Mouse (Mus musculus): ENCODE measurements around the gene Smarca2. TPM values are rescaled to one million over a fixed set of nuclear protein-coding genes. Genes with fewer than 3 reads are reported as not detected.

Smarca2 gene
- polyA plus RNA-seq, 1 experiment from 2014 or later = 99.7 TPM

DNA sequence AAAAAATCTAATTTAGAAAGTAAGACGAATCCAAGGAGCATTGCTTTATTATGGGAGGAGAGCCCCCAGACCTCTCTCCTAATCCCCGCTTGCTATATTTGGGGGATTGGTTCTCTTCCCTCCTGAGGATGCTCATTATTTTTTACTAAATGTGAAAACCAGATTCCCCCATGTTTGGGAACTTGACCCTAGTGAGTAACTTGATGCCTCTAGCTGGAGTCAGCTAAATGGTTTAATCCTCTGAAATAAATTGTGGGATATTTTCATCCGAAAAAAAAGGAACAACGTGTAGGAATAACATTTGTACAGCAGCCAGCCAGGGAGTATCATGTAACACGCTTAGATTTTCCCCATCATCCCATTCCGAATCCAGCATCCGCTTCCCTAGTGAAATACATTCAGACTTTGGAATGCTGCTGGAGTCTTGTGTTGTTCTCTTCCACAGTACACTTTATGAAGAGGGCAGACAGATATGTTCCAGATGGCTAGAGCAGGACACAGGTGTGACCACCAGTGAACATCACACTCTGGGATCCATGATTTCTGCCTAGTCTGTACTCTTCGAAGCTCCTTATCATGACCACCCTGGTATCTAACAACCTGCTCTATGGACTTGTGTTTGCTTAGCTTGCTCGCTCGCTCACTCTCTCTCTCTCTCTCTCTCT is 99.8 kb downstream of the Smarca2 start:
- H3K27me3 ChIP-seq (replicated peaks) = no peaks in the 10 kb centered on the region
- WGBS = 88% methylated on average over 10 of the region's 10 CpGs
- peaks cover 27% of the 10 kb centered on the region for H3K36me3 ChIP-seq
- no peaks in the 10 kb centered on the region for H3K4me1 ChIP-seq
- H3K4me2 ChIP-seq = no peak overlapping the region
- no peak for ATAC-seq (ENCODE audit: low FRiP score)
- H3K4me3 ChIP-seq (replicated peaks) = no peak overlapping the region
- H3K9ac ChIP-seq (replicated peaks) = no peak overlapping the region
- no peaks in the 10 kb centered on the region for H3K9me3 ChIP-seq (replicated peaks)
- no peak overlapping the region for H3K27ac ChIP-seq (replicated peaks)

DNA sequence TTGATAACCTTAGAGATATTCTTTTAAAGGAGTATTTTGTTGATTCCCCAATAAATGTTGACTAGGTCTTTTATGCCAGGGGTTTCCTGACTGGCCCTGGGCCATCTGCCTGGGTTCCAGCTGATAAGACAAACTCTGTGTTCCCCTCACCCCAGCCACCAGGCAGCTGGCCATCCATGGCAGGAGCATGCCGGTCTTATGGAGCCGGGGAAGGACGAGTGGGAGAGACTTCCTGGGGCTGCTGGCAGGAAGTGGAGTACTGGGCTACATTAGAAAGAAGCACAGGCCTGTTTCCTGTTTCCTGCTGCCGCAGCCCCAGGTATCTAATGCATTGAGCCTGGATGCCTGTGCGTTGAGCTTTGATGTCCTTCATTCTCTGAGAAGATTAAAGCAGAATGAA is 102.1 kb downstream of the Smarca2 start:
- H3K4me1 ChIP-seq = no peaks in the 10 kb centered on the region
- WGBS = 67% methylated on average over 5 of the region's 5 CpGs
- no peak for ATAC-seq (ENCODE audit: low FRiP score)
- H3K4me3 ChIP-seq (replicated peaks) = no peak overlapping the region
- peaks cover 16% of the 10 kb centered on the region; the same call in 1 of the 2 replicates for H3K36me3 ChIP-seq
- no peaks in the 10 kb centered on the region for H3K9me3 ChIP-seq (replicated peaks)
- H3K27ac ChIP-seq (replicated peaks) = no peak overlapping the region
- H3K9ac ChIP-seq (replicated peaks) = no peak overlapping the region
- H3K4me2 ChIP-seq = no peak overlapping the region
- H3K27me3 ChIP-seq (replicated peaks) = no peaks in the 10 kb centered on the region

DNA sequence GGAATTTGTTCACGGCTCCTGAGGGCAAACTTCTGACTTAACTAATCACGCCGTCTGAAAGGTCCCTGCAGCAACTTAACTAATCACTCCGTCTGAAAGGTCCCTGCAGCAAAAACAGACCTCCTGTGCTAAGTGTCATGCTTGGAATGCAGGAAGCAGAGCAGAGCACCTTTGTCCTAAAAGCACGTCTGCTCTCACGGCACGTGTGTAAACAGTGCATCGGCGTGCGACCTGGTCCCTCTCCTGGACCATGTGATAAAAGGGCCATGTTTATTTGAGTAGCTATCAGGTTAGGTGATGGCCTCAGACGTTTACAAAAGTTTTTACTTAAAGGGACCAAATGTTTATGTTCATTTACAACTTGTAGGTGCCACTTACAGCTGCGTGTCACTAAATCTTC is 104.2 kb downstream of the Smarca2 start:
- H3K9ac ChIP-seq (replicated peaks) = no peak overlapping the region
- no peaks in the 10 kb centered on the region for H3K4me1 ChIP-seq
- no peak overlapping the region for H3K27ac ChIP-seq (replicated peaks)
- ATAC-seq (ENCODE audit: low FRiP score) = no peak
- H3K4me3 ChIP-seq (replicated peaks) = no peak overlapping the region
- no peak overlapping the region for H3K4me2 ChIP-seq
- no peaks in the 10 kb centered on the region for H3K9me3 ChIP-seq (replicated peaks)
- H3K36me3 ChIP-seq = peaks cover 20% of the 10 kb centered on the region; the same call in 1 of the 2 replicates
- 73% methylated on average over 12 of the region's 12 CpGs for WGBS
- no peaks in the 10 kb centered on the region for H3K27me3 ChIP-seq (replicated peaks)

DNA sequence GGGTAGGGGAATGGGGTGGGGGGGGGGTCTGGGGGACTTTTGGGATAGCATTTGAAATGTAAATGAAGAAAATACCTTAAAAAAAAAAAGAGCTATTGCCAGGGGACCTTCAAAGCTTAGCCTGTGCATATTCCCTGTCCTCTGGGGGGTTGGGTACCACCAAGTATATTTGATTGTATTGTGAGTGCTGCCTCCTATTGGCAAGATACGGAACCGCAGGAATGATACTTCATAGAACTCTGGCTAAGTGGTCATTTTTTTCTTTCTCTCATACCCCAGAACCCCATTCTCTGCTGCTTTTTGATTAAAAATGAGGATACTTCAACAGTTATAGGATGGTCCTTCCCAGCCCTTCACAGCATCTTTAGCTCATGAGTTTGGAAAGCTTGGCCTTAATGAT is 106.4 kb downstream of the Smarca2 start:
- 36% methylated on average over 2 of the region's 2 CpGs for WGBS
- Histone ChIP-seq H3K4me2 (no peak overlapping the region), H3K27me3 (replicated peaks) (no peaks in the 10 kb centered on the region), H3K4me3 (replicated peaks) (no peak overlapping the region), H3K4me1 (no peaks in the 10 kb centered on the region), H3K36me3 (peaks cover 20% of the 10 kb centered on the region), H3K9ac (replicated peaks) (no peak overlapping the region), H3K9me3 (replicated peaks) (no peaks in the 10 kb centered on the region), H3K27ac (replicated peaks) (no peak overlapping the region)
- ATAC-seq (ENCODE audit: low FRiP score) = no peak

DNA sequence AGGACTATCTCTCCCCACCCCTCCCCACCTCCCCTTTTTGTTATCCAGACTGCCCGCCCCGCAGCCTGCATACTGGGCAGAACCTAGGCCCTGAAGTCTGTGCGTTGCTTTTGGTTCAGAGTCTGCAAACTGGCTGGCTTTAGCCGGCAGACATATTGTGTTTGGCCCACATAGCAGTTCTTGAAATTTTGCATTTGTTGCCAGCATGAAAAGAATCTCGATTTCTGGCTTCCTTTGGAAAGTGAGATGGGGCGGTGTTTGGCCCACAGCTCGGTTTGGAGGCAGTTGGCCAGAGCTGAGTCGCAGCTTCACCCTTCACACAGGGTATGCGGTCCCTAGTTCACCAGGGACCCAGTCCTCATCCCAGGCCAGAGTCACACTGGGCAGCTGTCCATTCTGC is 111.4 kb downstream of the Smarca2 start:
- Histone ChIP-seq H3K4me1 (no peaks in the 10 kb centered on the region), H3K36me3 (peaks cover 13% of the 10 kb centered on the region), H3K9me3 (replicated peaks) (no peaks in the 10 kb centered on the region), H3K27ac (replicated peaks) (no peak overlapping the region), H3K4me2 (no peak overlapping the region), H3K4me3 (replicated peaks) (no peak overlapping the region), H3K9ac (replicated peaks) (no peak overlapping the region), H3K27me3 (replicated peaks) (no peaks in the 10 kb centered on the region; the same call in 1 of the 2 replicates)
- ATAC-seq (ENCODE audit: low FRiP score) = no peak
- WGBS = 78% methylated on average over 9 of the region's 9 CpGs

GRCm38 (mm10) chr19:26718221-26718620 is 113.4 kb downstream of the Smarca2 start:
- Histone ChIP-seq H3K27me3 (replicated peaks) (no peaks in the 10 kb centered on the region; the same call in 1 of the 2 replicates), H3K4me1 (no peaks in the 10 kb centered on the region; the same call in 1 of the 2 replicates), H3K9ac (replicated peaks) (no peak overlapping the region), H3K27ac (replicated peaks) (no peak overlapping the region), H3K36me3 (peaks cover 10% of the 10 kb centered on the region), H3K4me3 (replicated peaks) (no peak overlapping the region), H3K4me2 (no peak overlapping the region), H3K9me3 (replicated peaks) (no peaks in the 10 kb centered on the region)
- ATAC-seq (ENCODE audit: low FRiP score) = no peak
- WGBS = 21% methylated on average over 6 of the region's 6 CpGs

DNA sequence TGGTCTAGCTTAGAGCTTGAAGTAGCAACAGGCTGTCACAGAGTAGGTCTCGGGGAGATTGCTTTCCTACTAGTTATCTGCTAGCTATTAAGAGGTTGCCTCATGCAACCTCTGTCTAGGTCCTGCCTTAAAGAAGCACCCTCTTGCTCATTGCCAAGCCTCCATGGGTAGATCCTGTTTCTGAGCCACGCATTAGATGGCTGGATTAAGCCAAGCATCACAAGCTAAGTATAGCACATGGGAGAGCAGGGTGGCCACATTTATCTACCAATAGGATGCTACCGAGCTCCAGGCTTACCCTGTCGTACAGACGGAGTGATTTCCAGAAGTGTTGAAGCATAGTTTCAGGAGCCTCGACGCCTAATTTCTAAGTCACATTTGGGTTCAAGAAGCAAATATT is 114.3 kb downstream of the Smarca2 start:
- 95% methylated on average over 7 of the region's 7 CpGs for WGBS
- Histone ChIP-seq H3K36me3 (peaks cover 5% of the 10 kb centered on the region), H3K9ac (replicated peaks) (no peak overlapping the region), H3K4me2 (no peak overlapping the region), H3K27me3 (replicated peaks) (no peaks in the 10 kb centered on the region; the same call in 1 of the 2 replicates), H3K4me1 (no peaks in the 10 kb centered on the region; the same call in 1 of the 2 replicates), H3K27ac (replicated peaks) (no peak overlapping the region), H3K4me3 (replicated peaks) (no peak overlapping the region), H3K9me3 (replicated peaks) (no peaks in the 10 kb centered on the region)
- ATAC-seq (ENCODE audit: low FRiP score) = no peak

DNA sequence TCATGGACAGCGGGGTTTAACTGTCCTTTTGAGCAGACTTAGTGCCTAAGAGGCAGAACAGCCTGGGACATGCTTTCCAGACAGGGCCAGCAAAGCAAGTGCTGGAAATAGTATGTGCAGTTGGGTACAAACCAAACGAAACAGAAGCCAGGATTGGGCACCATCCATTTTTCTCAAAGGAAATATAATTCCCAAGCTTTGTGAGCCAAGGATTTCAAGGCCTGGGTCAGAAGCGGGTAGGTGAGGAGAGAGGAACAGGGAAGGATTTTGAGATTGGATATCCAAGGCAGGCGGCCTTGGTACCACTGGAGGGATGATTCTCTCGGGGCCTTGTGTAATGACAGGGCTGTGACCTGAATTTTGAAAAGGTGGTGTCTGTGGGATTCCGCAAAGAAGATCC is 116.9 kb downstream of the Smarca2 start:
- Histone ChIP-seq H3K4me2 (no peak overlapping the region), H3K27ac (replicated peaks) (no peak overlapping the region), H3K9ac (replicated peaks) (no peak overlapping the region), H3K4me1 (no peaks in the 10 kb centered on the region; the same call in 1 of the 2 replicates), H3K27me3 (replicated peaks) (no peaks in the 10 kb centered on the region; the same call in 1 of the 2 replicates), H3K36me3 (no peaks in the 10 kb centered on the region; the same call in 1 of the 2 replicates), H3K9me3 (replicated peaks) (no peaks in the 10 kb centered on the region), H3K4me3 (replicated peaks) (no peak overlapping the region)
- WGBS = 58% methylated on average over 6 of the region's 6 CpGs
- ATAC-seq (ENCODE audit: low FRiP score) = no peak

DNA sequence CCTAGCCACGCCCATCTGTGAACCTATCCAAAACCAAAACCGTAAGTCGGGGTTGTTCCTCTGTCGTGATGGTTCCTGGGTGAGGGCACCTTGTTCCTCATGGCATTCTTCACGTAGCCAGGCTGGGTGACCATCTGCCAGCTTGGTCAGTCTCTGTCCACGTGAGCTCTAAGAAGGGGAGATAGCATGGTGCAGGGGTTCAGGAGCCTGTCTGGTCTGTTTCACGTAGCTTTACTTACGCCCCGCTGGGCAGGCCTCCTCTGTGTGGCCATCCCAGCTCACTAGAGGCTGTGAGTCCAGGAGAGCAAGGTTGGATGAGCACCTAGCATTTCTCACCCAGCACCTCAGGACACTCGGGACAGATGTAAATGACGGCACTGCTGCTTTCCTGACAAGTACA is 119.0 kb downstream of the Smarca2 start:
- Histone ChIP-seq H3K4me3 (replicated peaks) (no peak overlapping the region), H3K27me3 (replicated peaks) (no peaks in the 10 kb centered on the region; the same call in 1 of the 2 replicates), H3K4me2 (no peak overlapping the region), H3K36me3 (no peaks in the 10 kb centered on the region; the same call in 1 of the 2 replicates), H3K9ac (replicated peaks) (no peak overlapping the region), H3K9me3 (replicated peaks) (no peaks in the 10 kb centered on the region), H3K27ac (replicated peaks) (no peak overlapping the region), H3K4me1 (no peaks in the 10 kb centered on the region; the same call in 1 of the 2 replicates)
- WGBS = 91% methylated on average over 11 of the region's 11 CpGs
- no peak for ATAC-seq (ENCODE audit: low FRiP score)

- Histone ChIP-seq H3K4me1 (no peaks in the 10 kb centered on the region; the same call in 1 of the 2 replicates), H3K9ac (replicated peaks) (no peak overlapping the region), H3K36me3 (no peaks in the 10 kb centered on the region; the same call in 1 of the 2 replicates), H3K27ac (replicated peaks) (no peak overlapping the region), H3K4me3 (replicated peaks) (no peak overlapping the region), H3K9me3 (replicated peaks) (no peaks in the 10 kb centered on the region), H3K4me2 (no peak overlapping the region), H3K27me3 (replicated peaks) (no peaks in the 10 kb centered on the region; the same call in 1 of the 2 replicates)
- no peak for ATAC-seq (ENCODE audit: low FRiP score)
- WGBS = 94% methylated on average over 3 of the region's 3 CpGs
Measured at GRCm38 (mm10) chr19:26724626-26725025, 119.8 kb downstream of the Smarca2 start.

GRCm38 (mm10) chr19:26727796-26728195 is 122.9 kb downstream of the Smarca2 start:
- 76% methylated on average over 9 of the region's 9 CpGs for WGBS
- H3K9me3 ChIP-seq (replicated peaks) = no peaks in the 10 kb centered on the region
- H3K4me3 ChIP-seq (replicated peaks) = no peak overlapping the region
- no peak overlapping the region for H3K9ac ChIP-seq (replicated peaks)
- no peak for ATAC-seq (ENCODE audit: low FRiP score)
- no peaks in the 10 kb centered on the region for H3K36me3 ChIP-seq
- H3K27ac ChIP-seq (replicated peaks) = no peak overlapping the region
- H3K4me2 ChIP-seq = no peak overlapping the region
- no peaks in the 10 kb centered on the region for H3K27me3 ChIP-seq (replicated peaks)
- H3K4me1 ChIP-seq = no peaks in the 10 kb centered on the region

DNA sequence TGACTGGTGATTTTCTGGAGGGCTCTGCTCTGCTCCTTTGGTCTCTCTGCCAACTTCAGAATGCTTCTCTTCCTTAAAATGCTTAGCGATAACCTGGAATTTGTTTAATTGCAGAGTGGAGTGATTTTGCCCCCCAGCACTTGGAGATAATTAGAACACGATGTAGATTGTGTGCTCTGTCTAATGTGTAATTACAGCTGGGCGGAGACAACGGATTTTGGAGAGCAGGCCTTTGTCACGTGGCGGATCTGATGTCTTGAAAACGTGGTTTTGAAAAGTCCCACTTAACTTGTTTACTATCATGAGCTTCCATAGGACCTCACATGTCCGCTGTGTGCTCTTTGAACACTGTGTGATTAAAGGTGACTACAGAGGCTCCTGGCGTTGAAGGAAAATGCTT is 125.6 kb downstream of the Smarca2 start:
- WGBS = 66% methylated on average over 9 of the region's 9 CpGs
- Histone ChIP-seq H3K9ac (replicated peaks) (no peak overlapping the region), H3K4me2 (no peak overlapping the region), H3K27ac (replicated peaks) (no peak overlapping the region), H3K4me1 (peaks cover 22% of the 10 kb centered on the region), H3K9me3 (replicated peaks) (no peaks in the 10 kb centered on the region), H3K36me3 (no peaks in the 10 kb centered on the region), H3K4me3 (replicated peaks) (no peak overlapping the region), H3K27me3 (replicated peaks) (no peaks in the 10 kb centered on the region)
- ATAC-seq (ENCODE audit: low FRiP score) = no peak

Measured in neural tube, embryonic 15.5 days (tissue).